Mouse (Mus musculus): ENCODE measurements around the gene Pde10a. TPM values are rescaled to one million over a fixed set of nuclear protein-coding genes. Genes with fewer than 3 reads are reported as not detected.
A peak's percentile ranks its signal among the peaks of the same experiment; 100 is the strongest.

Gene Pde10a
- total RNA-seq, 4 experiments from 2014 or later = 16.9 to 104 (median 44.4) TPM

- no peak for DNase-seq
Measured at GRCm38 (mm10) chr17:8843941-8844340, 318.8 kb downstream of the Pde10a start.

GRCm38 (mm10) chr17:8846506-8846905, 321.3 kb downstream of the Pde10a start:
- no peak for DNase-seq

GRCm38 (mm10) chr17:8847558-8847957, 322.4 kb downstream of the Pde10a start:
- DNase-seq = no peak

GRCm38 (mm10) chr17:8851846-8852245, 326.7 kb downstream of the Pde10a start:
- DNase-seq = no peak

GRCm38 (mm10) chr17:8856430-8857371, 331.5 kb downstream of the Pde10a start:
- DNase-seq = peak; percentile 31

GRCm38 (mm10) chr17:8858636-8859421, 333.7 kb downstream of the Pde10a start:
- no peak for DNase-seq

- DNase-seq = no peak
Measured at GRCm38 (mm10) chr17:8859489-8859888, 334.3 kb downstream of the Pde10a start.

GRCm38 (mm10) chr17:8864638-8865497, 339.7 kb downstream of the Pde10a start:
- peak; percentile 69 for DNase-seq

GRCm38 (mm10) chr17:8867331-8868237, 342.4 kb downstream of the Pde10a start:
- no peak for DNase-seq

GRCm38 (mm10) chr17:8869287-8869686, 344.1 kb downstream of the Pde10a start:
- no peak for DNase-seq

- DNase-seq = no peak
Measured at GRCm38 (mm10) chr17:8870848-8871247, 345.7 kb downstream of the Pde10a start.

- DNase-seq = no peak
Measured at GRCm38 (mm10) chr17:8871396-8871795, 346.2 kb downstream of the Pde10a start.

- peak; percentile 55 for DNase-seq
Measured at GRCm38 (mm10) chr17:8871997-8872593, 346.9 kb downstream of the Pde10a start.

GRCm38 (mm10) chr17:8872611-8873010, 347.4 kb downstream of the Pde10a start:
- DNase-seq = no peak

GRCm38 (mm10) chr17:8878056-8878455, 352.9 kb downstream of the Pde10a start:
- DNase-seq = no peak

- DNase-seq = no peak
Measured at GRCm38 (mm10) chr17:8881711-8882110, 356.5 kb downstream of the Pde10a start.

GRCm38 (mm10) chr17:8884691-8885090, 359.5 kb downstream of the Pde10a start:
- no peak for DNase-seq

GRCm38 (mm10) chr17:8885830-8886229, 360.7 kb downstream of the Pde10a start:
- no peak for DNase-seq

- DNase-seq = no peak
Measured at GRCm38 (mm10) chr17:8888105-8888504, 362.9 kb downstream of the Pde10a start.

- no peak for DNase-seq
Measured at GRCm38 (mm10) chr17:8888639-8889038, 363.5 kb downstream of the Pde10a start.

All from adrenal gland, adult 8-10 months (tissue).